Mouse (Mus musculus) yolk sac, embryonic 10.5 days (tissue): ENCODE results near the gene Cdhr3.
"Not testable (repeated sequence)": the region's sequence is repeated elsewhere in the genome, so short reads cannot be mapped to it uniquely, and the experiment has no call there.

Experiments
- DNase-seq: peaks from one replicate; pipeline ENCODE4 v3.0.0-alpha.2; 2017; ENCODE audit warnings: low spot score

Cdhr3 gene

GRCm38 (mm10) chr12:33005858-33006257 lies 86.8 kb downstream of the Cdhr3 start:
- no peak for DNase-seq

GRCm38 (mm10) chr12:33003339-33003965 lies 89.2 kb downstream of the Cdhr3 start:
- DNase-seq, result no peak

GRCm38 (mm10) chr12:33000402-33000801 lies 92.3 kb downstream of the Cdhr3 start:
- no peak for DNase-seq

GRCm38 (mm10) chr12:32999778-33000177 lies 92.9 kb downstream of the Cdhr3 start:
- not testable (repeated sequence) for DNase-seq

- no peak for DNase-seq
These were observed 93.9 kb downstream of the Cdhr3 start for GRCm38 (mm10) chr12:32998766-32999165.

- no peak for DNase-seq
These were observed 97.4 kb downstream of the Cdhr3 start for GRCm38 (mm10) chr12:32995081-32995834.

- no peak for DNase-seq
These were observed 98.6 kb downstream of the Cdhr3 start for GRCm38 (mm10) chr12:32994081-32994480.

- DNase-seq, result peak; percentile 9
These were observed 102.9 kb downstream of the Cdhr3 start for GRCm38 (mm10) chr12:32989731-32990130.

GRCm38 (mm10) chr12:32986284-32986683 lies 106.4 kb downstream of the Cdhr3 start:
- no peak for DNase-seq
